Mouse (Mus musculus) myocyte (in vitro differentiated cells): ENCODE results near the gene Pcnp. TPM values are rescaled to one million over a fixed set of nuclear protein-coding genes. Genes with fewer than 3 reads are reported as not detected.

Source experiments
- H3K27me3 ChIP-seq: one replicate; pipeline ENCODE4 v1.6.1; 2011; ENCODE audit not compliant: control insufficient read depth, insufficient read depth, insufficient read length
- H3K36me3 ChIP-seq: one replicate; pipeline ENCODE4 v1.6.1; 2011; ENCODE audit not compliant: control insufficient read depth, insufficient read depth
- H3K4me2 ChIP-seq: one replicate; pipeline ENCODE4 v1.6.1; 2011; ENCODE audit warnings: low read depth, control low read depth
- H3K4me3 ChIP-seq: one replicate; pipeline ENCODE4 v1.5.1; 2011; ENCODE audit warnings: mild to moderate bottlenecking, control low read depth, moderate library complexity
- H3K79me2 ChIP-seq: one replicate; pipeline ENCODE4 v1.6.1; 2011; ENCODE audit not compliant: control insufficient read depth, insufficient read depth
- H3ac ChIP-seq: one replicate; pipeline ENCODE4 v1.6.1; 2011; ENCODE audit not compliant: control insufficient read depth, insufficient read length
- CEBPB ChIP-seq: IDR thresholded peaks from 2 replicates; pipeline ENCODE4 v1.6.1; 2011; ENCODE audit warnings: mild to moderate bottlenecking, moderate library complexity; ENCODE audit not compliant: poor library complexity, insufficient read depth, severe bottlenecking
- E2F4 ChIP-seq: IDR thresholded peaks from one replicate; pipeline ENCODE4 v1.6.1; 2011; ENCODE audit warnings: mild to moderate bottlenecking, control low read depth, moderate library complexity; ENCODE audit not compliant: insufficient read depth
- MAX ChIP-seq: IDR thresholded peaks from one replicate; pipeline ENCODE4 v1.6.1; 2011; ENCODE audit warnings: low read depth, mild to moderate bottlenecking, control low read depth
- MYOD1 ChIP-seq, 3 experiments: IDR thresholded peaks; one replicate each; pipeline ENCODE4 v1.6.1; 2011; ENCODE audit warnings: control low read depth in 2 of 3, low read depth in 2 of 3, mild to moderate bottlenecking in 2 of 3, moderate library complexity in 1 of 3; ENCODE audit not compliant: insufficient read length in 2 of 3, control insufficient read depth in 1 of 3
- MYOG ChIP-seq, 3 experiments: IDR thresholded peaks; one replicate each; pipeline ENCODE4 v1.6.1; 2011; ENCODE audit warnings: control low read depth in 2 of 3, low read depth in 2 of 3, mild to moderate bottlenecking in 2 of 3; ENCODE audit not compliant: insufficient read length in 2 of 3, control insufficient read depth in 1 of 3, insufficient read depth in 1 of 3
- POLR2A ChIP-seq: IDR thresholded peaks from one replicate; pipeline ENCODE4 v1.6.1; 2011; ENCODE audit warnings: low read depth, mild to moderate bottlenecking, control low read depth, moderate library complexity; ENCODE audit not compliant: insufficient read length
- POLR2AphosphoS2 ChIP-seq: IDR thresholded peaks from one replicate; pipeline ENCODE4 v1.6.1; 2011; ENCODE audit warnings: low read depth, control low read depth; ENCODE audit not compliant: insufficient read length
- REST ChIP-seq: IDR thresholded peaks from one replicate; pipeline ENCODE4 v1.6.1; 2011; ENCODE audit warnings: mild to moderate bottlenecking, control low read depth, moderate library complexity; ENCODE audit not compliant: insufficient read depth, insufficient read length
- SRF ChIP-seq: IDR thresholded peaks from one replicate; pipeline ENCODE4 v1.6.1; 2011; ENCODE audit warnings: low read depth; ENCODE audit not compliant: control insufficient read depth, insufficient read length
- TCF12 ChIP-seq: IDR thresholded peaks from one replicate; pipeline ENCODE4 v1.6.1; 2011; ENCODE audit warnings: mild to moderate bottlenecking, control low read depth; ENCODE audit not compliant: poor library complexity, insufficient read depth, severe bottlenecking
- TCF3 ChIP-seq: IDR thresholded peaks from one replicate; pipeline ENCODE4 v1.6.1; 2011; ENCODE audit warnings: low read depth, control low read depth; ENCODE audit not compliant: insufficient read length
- USF1 ChIP-seq: IDR thresholded peaks from one replicate; pipeline ENCODE4 v1.6.1; 2011; ENCODE audit warnings: low read depth, mild to moderate bottlenecking, control low read depth, moderate library complexity
- polyA plus RNA-seq: library from polyadenylated mRNA; unstranded; fragments of >200 nt; fragmentation: generic; extraction: Trizol; gene quantifications from one replicate; pipeline ENCODE4 v1.2.1, GENCODE M21; 2012; ENCODE audit warnings: missing spikeins

Pcnp gene
- polyA plus RNA-seq, 1 experiment = 39.1 TPM

DNA sequence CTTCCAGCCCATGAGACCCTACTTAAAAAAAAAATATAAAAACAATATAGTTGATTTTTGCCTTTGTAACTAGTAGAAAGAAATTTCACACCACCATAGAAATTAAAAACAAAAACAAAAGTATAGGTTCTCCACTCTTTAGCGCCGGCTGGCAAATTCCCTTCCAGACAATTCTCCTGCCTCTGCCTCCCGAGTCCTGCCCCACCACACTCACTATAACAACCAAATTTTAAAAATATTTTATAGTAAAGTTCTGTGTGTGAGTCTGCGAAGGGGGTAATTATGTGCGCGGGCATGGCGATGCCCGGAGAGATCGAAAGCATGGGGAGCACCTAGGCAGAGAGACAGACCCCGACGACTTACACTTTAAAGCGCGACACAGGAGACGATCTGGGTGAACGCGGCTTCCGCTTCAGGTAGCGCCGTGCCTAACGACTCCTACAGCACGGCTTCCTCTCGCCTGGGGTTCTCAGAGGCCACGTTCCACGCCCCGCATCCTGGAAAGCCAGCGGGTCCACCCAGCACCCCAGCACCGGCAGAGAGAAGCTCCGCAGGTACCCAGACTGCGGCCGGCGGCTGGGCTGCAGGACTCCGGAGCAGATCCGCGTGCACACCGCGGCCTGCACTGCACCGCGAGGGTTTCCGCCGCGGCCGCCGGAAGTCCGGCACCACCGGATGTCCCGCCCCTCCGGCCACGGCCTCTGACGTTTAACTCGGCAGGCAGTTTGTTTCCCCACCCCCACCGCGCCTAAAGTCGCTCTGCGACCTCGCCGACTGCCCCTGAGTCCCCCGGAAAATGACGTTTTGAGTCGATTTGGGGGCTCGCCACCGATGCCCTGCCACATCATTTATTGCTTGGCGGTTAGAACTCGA is 7.8 kb upstream of the Pcnp start, which contains the start of gene Trmt10c:
Trmt10c (minus strand) TSS at position 682 of the 873 bp plus-strand sequence.
- Histone ChIP-seq H3K36me3 (peaks cover 15% of the 10 kb centered on the region), H3K79me2 (peaks cover 38% of the 10 kb centered on the region), H3K27me3 (no peaks in the 10 kb centered on the region), H3K4me2 (peak within 1 kb of the TSS; percentile 98), H3ac (peak within 1 kb of the TSS; percentile 35), H3K4me3 (peak within 1 kb of the TSS; percentile 96)
- TF ChIP-seq TCF12 (no peak), POLR2A (peak; percentile 92), POLR2AphosphoS2 (peak; percentile 98), REST (peak; percentile 23), CEBPB (no peak)

GRCm38 (mm10) chr16:56036501-56036900 is 7.0 kb upstream of the Pcnp start:
- peak overlapping the region; percentile 98 for H3K4me2 ChIP-seq
- no peaks in the 10 kb centered on the region for H3K27me3 ChIP-seq
- TF ChIP-seq MYOG (IDR thresholded peaks at IDR 0.05; ENCODE audit: control insufficient read depth in 1 of 3, insufficient read depth in 1 of 3, insufficient read length in 2 of 3, low read depth in 2 of 3) (no peak), CEBPB (no peak), TCF3 (no peak), USF1 (no peak), E2F4 (no peak), POLR2AphosphoS2 (no peak), TCF12 (no peak), MYOD1 (IDR thresholded peaks at IDR 0.05; ENCODE audit: control insufficient read depth in 1 of 3, insufficient read length in 2 of 3, low read depth in 2 of 3) (no peak), POLR2A (no peak), SRF (no peak), MAX (no peak), REST (no peak)
- peaks cover 15% of the 10 kb centered on the region for H3K36me3 ChIP-seq
- peaks cover 38% of the 10 kb centered on the region for H3K79me2 ChIP-seq
- peak overlapping the region; percentile 96 for H3K4me3 ChIP-seq
- no peak overlapping the region for H3ac ChIP-seq

- Histone ChIP-seq H3K4me2 (no peak overlapping the region), H3ac (no peak overlapping the region), H3K36me3 (peaks cover 15% of the 10 kb centered on the region), H3K27me3 (no peaks in the 10 kb centered on the region), H3K4me3 (no peak overlapping the region), H3K79me2 (peaks cover 38% of the 10 kb centered on the region)
- TF ChIP-seq MYOG (IDR thresholded peaks at IDR 0.05; ENCODE audit: control insufficient read depth in 1 of 3, insufficient read depth in 1 of 3, insufficient read length in 2 of 3, low read depth in 2 of 3) (no peak), MAX (no peak), CEBPB (no peak), SRF (no peak), POLR2A (no peak), REST (no peak), TCF12 (no peak), E2F4 (no peak), TCF3 (no peak), USF1 (no peak), POLR2AphosphoS2 (no peak), MYOD1 (IDR thresholded peaks at IDR 0.05; ENCODE audit: control insufficient read depth in 1 of 3, insufficient read length in 2 of 3, low read depth in 2 of 3) (no peak)
Measured at GRCm38 (mm10) chr16:56034566-56034965, 5.0 kb upstream of the Pcnp start.

DNA sequence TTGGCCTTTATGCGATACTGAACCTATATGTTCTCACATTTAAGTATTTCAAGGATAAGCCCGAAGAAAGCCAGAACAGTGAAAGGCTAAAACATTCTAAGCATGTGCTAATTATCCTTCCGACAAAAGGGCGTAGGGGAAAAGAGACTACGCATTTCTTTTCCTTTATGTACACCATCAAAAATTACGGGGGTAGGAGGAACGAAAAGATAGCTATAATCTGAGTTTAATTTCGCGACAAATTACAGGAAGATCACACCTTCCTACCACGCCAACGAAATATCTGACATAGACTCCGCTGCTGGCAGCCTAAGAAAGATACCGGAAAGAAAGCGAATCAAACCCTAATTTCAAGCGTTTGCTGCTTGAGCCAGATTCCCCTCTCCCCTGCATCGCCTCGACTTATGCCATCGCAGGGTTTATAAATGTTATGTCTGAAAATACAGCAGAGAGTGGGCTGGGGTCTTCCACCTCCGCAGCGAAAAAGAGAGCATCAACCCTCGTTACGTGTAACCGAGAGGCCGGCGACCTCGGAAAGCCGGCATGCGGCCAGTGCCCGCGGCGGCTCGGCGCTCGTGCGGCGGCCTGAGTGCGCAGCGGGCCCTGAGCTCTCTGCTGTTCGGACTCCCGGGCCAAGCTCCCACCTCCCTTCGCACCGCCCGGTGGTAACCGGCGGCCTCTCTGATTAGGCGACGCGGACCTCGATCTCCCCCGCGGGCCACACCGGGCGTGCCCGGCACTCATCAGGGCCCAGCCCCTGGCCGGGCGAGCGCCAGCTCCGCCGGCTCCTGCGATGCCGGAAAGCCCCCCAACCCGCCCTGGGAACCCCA is 602 bp downstream of the Pcnp start:
- TF ChIP-seq POLR2A (no peak), CEBPB (no peak), USF1 (no peak), MYOG (IDR thresholded peaks at IDR 0.05; ENCODE audit: control insufficient read depth in 1 of 3, insufficient read depth in 1 of 3, insufficient read length in 2 of 3, low read depth in 2 of 3) (no peak), POLR2AphosphoS2 (no peak), E2F4 (no peak), TCF12 (no peak), TCF3 (no peak), SRF (no peak), MAX (no peak), MYOD1 (IDR thresholded peaks at IDR 0.05; ENCODE audit: control insufficient read depth in 1 of 3, insufficient read length in 2 of 3, low read depth in 2 of 3) (no peak), REST (no peak)
- H3K79me2 ChIP-seq = peaks cover 56% of the 10 kb centered on the region
- no peaks in the 10 kb centered on the region for H3K27me3 ChIP-seq
- peak overlapping the region; percentile 79 for H3ac ChIP-seq
- H3K36me3 ChIP-seq = peaks cover 3% of the 10 kb centered on the region
- H3K4me2 ChIP-seq = peak overlapping the region; percentile 90
- H3K4me3 ChIP-seq = peak overlapping the region; percentile 83
